Mouse (Mus musculus) frontal cortex, postnatal 14 days (tissue): ENCODE data around the gene Prkacb.

Source experiments
- DNase-seq, 2 experiments: peaks; one replicate each; pipeline ENCODE4 v3.0.0; 2022; ENCODE audit warnings: low spot score in 2 of 2

The Prkacb gene

GRCm38 (mm10) chr3:146812901-146813393, at the start of gene Prkacb:
Gene Prkacb (minus strand): TSS chr3:146812990.
- peak; percentile 83 to 84 for DNase-seq

GRCm38 (mm10) chr3:146860308-146860707, 47.5 kb upstream of the Prkacb start:
- no peak for DNase-seq

GRCm38 (mm10) chr3:146857373-146857772, 44.6 kb upstream of the Prkacb start:
- no peak for DNase-seq

- DNase-seq, result no peak
These were observed 41.8 kb upstream of the Prkacb start for GRCm38 (mm10) chr3:146854473-146855087.

- DNase-seq, result peak; percentile 70 to 77
These were observed 39.4 kb upstream of the Prkacb start, which contains the start of gene Ttll7 for GRCm38 (mm10) chr3:146851966-146852891. Gene Ttll7 (plus strand): TSS chr3:146852367.

- no peak for DNase-seq
These were observed 36.6 kb upstream of the Prkacb start for GRCm38 (mm10) chr3:146849360-146849759.

GRCm38 (mm10) chr3:146848112-146848511, 35.3 kb upstream of the Prkacb start:
- DNase-seq, result no peak

GRCm38 (mm10) chr3:146846237-146846636, 33.4 kb upstream of the Prkacb start:
- no peak for DNase-seq

- DNase-seq, result no peak
These were observed 30.7 kb upstream of the Prkacb start for GRCm38 (mm10) chr3:146843470-146843869.

GRCm38 (mm10) chr3:146842766-146843165, 30.0 kb upstream of the Prkacb start:
- no peak for DNase-seq

- no peak for DNase-seq
These were observed 7.9 kb upstream of the Prkacb start for GRCm38 (mm10) chr3:146820718-146821117.

- DNase-seq, result no peak
These were observed 834 bp upstream of the Prkacb start for GRCm38 (mm10) chr3:146813624-146814023.

- DNase-seq, result peak in 1 of 2 experiments; percentile 6
These were observed 530 bp downstream of the Prkacb start for GRCm38 (mm10) chr3:146812041-146812878.

GRCm38 (mm10) chr3:146793554-146794257, 19.1 kb downstream of the Prkacb start:
- DNase-seq, result no peak

- DNase-seq, result no peak
These were observed 20.5 kb downstream of the Prkacb start for GRCm38 (mm10) chr3:146792144-146792748.

- DNase-seq, result no peak
These were observed 28.6 kb downstream of the Prkacb start for GRCm38 (mm10) chr3:146784233-146784632.

- DNase-seq, result no peak
These were observed 29.1 kb downstream of the Prkacb start for GRCm38 (mm10) chr3:146783645-146784225.

- no peak for DNase-seq
These were observed 30.2 kb downstream of the Prkacb start for GRCm38 (mm10) chr3:146782548-146782947.

GRCm38 (mm10) chr3:146781131-146781530, 31.7 kb downstream of the Prkacb start:
- DNase-seq, result no peak

- DNase-seq, result no peak
These were observed 32.5 kb downstream of the Prkacb start for GRCm38 (mm10) chr3:146780241-146780640.
